Mouse (Mus musculus) testis, adult 2 months (tissue): ENCODE measurements at regions not wholly inside any gene's neighbourhood (a gene's known extent, or its start where the extent isn't known, plus 50 kb on each side); places are given as distances from the start of the nearest gene placed in this dataset.

Experiments
- H3K27ac ChIP-seq: fragments of 200-500 bp; 2 replicates; pipeline ENCODE4 v1.5.1; 2012; ENCODE audit warnings: low read depth, low read length; ENCODE audit not compliant: control insufficient read depth, insufficient read depth
- H3K27me3 ChIP-seq: fragments of 200-500 bp; 2 replicates; pipeline ENCODE4 v1.6.1; 2012; ENCODE audit warnings: mild to moderate bottlenecking, low read length, moderate library complexity; ENCODE audit not compliant: control insufficient read depth, insufficient read depth
- H3K36me3 ChIP-seq: fragments of 200-500 bp; 2 replicates; pipeline ENCODE4 v1.6.1; 2012; ENCODE audit warnings: mild to moderate bottlenecking, low read length; ENCODE audit not compliant: control insufficient read depth, insufficient read depth
- H3K4me1 ChIP-seq: fragments of 200-500 bp; 2 replicates; pipeline ENCODE4 v1.6.1; 2012; ENCODE audit warnings: low read length; ENCODE audit not compliant: control insufficient read depth, insufficient read depth
- H3K4me3 ChIP-seq: fragments of 200-500 bp; 2 replicates; pipeline ENCODE4 v1.5.1; 2012; ENCODE audit warnings: low read depth, mild to moderate bottlenecking, low read length, moderate library complexity, mixed read lengths; ENCODE audit not compliant: control insufficient read depth
- CTCF ChIP-seq: fragments of 200-500 bp; IDR thresholded peaks from 2 replicates; pipeline ENCODE4 v1.5.1; 2012; ENCODE audit warnings: low read depth, mild to moderate bottlenecking, inconsistent platforms, low read length, moderate library complexity; ENCODE audit not compliant: control insufficient read depth, insufficient read depth, insufficient replicate concordance
- POLR2A ChIP-seq: fragments of 200-500 bp; IDR thresholded peaks from 2 replicates; pipeline ENCODE4 v1.6.1; 2012; ENCODE audit warnings: low read depth, mild to moderate bottlenecking, inconsistent platforms, low read length, moderate library complexity; ENCODE audit not compliant: control insufficient read depth

DNA sequence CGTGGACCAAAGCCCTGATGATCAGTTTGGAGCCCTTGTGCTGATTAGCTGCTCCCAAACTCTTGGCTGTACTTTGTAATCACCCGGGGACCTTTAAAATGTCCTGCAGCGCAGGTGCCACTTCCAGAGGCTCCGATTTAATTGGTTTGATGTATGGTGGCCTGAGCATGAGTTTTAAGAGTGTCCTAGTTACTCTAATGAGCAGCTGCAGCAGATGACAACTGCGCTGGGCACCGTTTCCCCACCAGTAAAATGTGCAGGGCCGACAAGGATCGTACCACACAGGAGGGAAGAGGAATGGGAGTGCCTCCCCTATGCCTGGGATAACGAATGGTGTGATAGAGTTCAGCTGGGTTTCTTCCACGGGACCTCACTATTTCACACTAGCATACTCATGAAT is 75.3 kb downstream of the Olfr267 start:
- Histone ChIP-seq H3K27me3 (no peaks in the 10 kb centered on the region), H3K36me3 (no peaks in the 10 kb centered on the region), H3K27ac (no peak overlapping the region), H3K4me1 (no peaks in the 10 kb centered on the region; the same call in 1 of the 2 replicates), H3K4me3 (no peak overlapping the region)
- TF ChIP-seq POLR2A = no peak
- TF ChIP-seq CTCF = no peak

DNA sequence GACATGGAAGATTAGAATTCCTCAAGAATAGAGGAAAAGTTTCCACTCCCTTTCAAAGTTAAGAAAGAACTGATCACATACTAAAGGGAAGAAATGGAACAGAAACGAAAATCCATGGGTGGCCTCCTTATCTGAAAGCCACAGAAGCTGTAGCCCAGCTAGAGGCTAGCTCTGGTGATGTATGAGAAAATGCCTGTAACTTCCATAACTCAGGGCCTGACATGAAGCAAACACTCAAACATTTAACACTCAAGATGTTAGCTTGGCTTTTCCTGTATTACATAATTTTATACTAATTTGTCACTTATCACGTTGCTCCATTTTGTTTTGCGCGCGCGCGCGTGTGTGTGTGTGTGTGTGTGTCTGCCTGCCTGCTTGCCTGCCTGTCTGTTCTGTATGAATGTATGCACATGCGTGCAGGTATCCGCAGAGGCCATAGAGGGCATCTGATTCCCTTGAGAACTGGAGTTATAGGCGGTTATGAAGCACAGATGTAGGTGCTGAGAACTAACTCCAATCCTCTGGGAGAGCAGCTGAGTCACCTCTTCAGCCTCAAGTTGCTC is 88.2 kb downstream of the Olfr267 start:
- Histone ChIP-seq H3K27me3 (no peaks in the 10 kb centered on the region), H3K27ac (no peak overlapping the region), H3K4me3 (no peak overlapping the region), H3K4me1 (no peaks in the 10 kb centered on the region), H3K36me3 (no peaks in the 10 kb centered on the region)
- TF ChIP-seq CTCF (no peak), POLR2A (no peak)

DNA sequence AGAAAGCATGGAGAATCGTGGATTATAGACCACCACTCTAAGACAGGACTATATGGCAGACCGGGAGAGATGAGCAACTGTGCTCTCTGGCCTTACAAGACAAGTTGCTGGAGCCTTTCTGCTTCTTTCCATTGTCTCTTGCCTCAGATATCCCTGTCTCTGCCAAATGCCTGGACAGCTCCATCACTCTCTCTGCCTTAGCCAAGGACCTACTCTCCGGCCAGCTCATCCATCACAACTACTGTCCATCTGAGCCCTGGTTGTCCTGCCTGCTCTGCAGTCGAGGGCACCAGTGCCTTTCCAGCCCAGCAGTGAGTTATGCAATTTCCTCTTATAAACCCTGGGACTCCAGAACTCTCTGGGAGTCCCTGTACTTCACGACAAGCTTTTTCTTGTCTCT is 88.7 kb downstream of the Olfr267 start:
- H3K27ac ChIP-seq = no peak overlapping the region
- no peaks in the 10 kb centered on the region for H3K36me3 ChIP-seq
- no peaks in the 10 kb centered on the region for H3K27me3 ChIP-seq
- TF ChIP-seq POLR2A (no peak), CTCF (no peak)
- no peaks in the 10 kb centered on the region for H3K4me1 ChIP-seq
- no peak overlapping the region for H3K4me3 ChIP-seq

DNA sequence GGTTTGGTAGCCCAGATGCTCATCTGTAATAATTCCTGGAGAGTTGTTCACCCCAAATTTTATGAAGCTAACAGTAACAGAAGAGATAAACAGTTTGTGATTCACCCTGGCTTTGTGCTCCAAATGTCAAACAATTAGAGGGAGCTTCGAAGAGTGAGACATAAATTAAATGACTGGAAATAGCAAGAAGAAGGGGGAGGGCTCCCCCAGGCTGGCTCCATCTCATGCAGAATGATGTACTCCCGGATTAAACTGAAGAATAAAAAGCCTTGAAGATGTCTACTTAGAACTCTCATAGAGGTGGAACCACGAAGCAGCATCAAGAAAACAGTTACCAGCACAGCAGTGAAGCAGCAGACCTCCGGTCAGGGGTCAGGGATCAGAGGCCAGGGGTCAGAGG is 90.8 kb downstream of the Olfr267 start:
- Histone ChIP-seq H3K27ac (no peak overlapping the region), H3K4me1 (no peaks in the 10 kb centered on the region), H3K27me3 (no peaks in the 10 kb centered on the region), H3K4me3 (no peak overlapping the region), H3K36me3 (no peaks in the 10 kb centered on the region)
- TF ChIP-seq CTCF (no peak), POLR2A (no peak)

DNA sequence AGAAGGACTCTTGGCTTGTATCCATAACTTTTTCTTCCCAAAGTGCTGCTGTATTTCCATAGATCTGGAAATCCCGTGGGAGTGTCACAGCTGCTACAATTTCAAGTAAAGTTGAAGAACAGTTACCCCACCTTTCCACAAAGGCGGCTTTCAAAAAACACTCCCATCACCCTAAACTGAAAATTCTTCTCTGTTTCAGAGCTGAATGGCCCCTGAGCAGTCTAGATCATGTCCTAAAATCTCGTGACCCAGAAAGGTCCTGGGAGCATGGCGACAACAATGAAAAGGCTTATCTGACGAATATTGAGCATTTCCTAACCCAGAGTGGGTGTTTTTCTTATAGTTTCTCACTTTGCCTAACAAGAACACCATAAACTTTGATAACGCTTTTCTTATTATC is 92.2 kb downstream of the Olfr267 start:
- Histone ChIP-seq H3K4me3 (no peak overlapping the region), H3K27me3 (no peaks in the 10 kb centered on the region), H3K4me1 (no peaks in the 10 kb centered on the region), H3K36me3 (no peaks in the 10 kb centered on the region), H3K27ac (no peak overlapping the region)
- TF ChIP-seq CTCF (no peak), POLR2A (no peak)

DNA sequence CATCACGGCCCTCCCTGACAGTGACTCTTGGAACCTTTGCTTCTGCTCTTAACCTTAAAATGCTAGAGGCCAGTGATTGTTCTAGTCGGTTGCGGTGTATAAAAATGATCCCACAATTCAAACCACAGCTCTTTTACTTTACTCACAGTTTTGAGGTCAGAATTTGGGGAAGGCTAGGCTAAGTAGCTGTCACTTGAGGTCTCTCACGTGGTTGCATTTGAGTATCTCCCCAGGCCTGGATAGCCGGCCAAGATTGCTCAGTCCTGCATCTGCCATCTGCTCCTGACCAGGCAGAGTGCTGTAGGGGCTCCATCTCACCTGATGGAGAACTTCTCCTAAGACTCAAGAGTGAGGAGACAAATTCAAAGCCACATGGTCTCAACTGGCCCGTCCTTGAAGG is 94.5 kb downstream of the Olfr267 start:
- Histone ChIP-seq H3K4me3 (no peak overlapping the region), H3K36me3 (no peaks in the 10 kb centered on the region), H3K27ac (no peak overlapping the region), H3K4me1 (no peaks in the 10 kb centered on the region), H3K27me3 (no peaks in the 10 kb centered on the region)
- no peak for TF ChIP-seq CTCF
- no peak for TF ChIP-seq POLR2A

DNA sequence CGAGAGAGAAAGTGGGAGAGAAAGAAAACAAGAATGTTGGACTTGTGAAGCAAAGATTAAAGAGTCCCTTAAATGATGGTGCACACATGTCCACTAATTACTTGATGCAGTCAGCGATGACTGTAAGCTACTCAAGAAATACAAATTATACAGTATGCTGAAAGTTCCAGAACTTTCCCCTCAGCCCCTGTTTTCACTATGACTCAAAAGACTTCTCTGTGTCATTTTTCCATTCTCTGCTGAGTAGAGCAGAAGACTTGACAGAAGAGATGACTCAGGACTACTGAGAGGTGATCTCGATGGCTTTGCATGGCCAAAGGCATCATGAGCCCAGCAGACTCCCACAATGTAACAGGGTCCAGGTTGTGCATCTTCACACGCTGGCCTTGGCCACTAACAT is 105.6 kb downstream of the Olfr267 start:
- no peaks in the 10 kb centered on the region for H3K27me3 ChIP-seq
- no peak for TF ChIP-seq CTCF
- no peak for TF ChIP-seq POLR2A

More for the DNA sequence above, 105.6 kb downstream of the Olfr267 start:
- no peaks in the 10 kb centered on the region for H3K36me3 ChIP-seq
- no peaks in the 10 kb centered on the region for H3K4me1 ChIP-seq
- H3K27ac ChIP-seq = no peak overlapping the region
- H3K4me3 ChIP-seq = no peak overlapping the region
